Mouse (Mus musculus) lung, postnatal 0 days (tissue): ENCODE data around the gene Kif3a. TPM values are rescaled to one million over a fixed set of nuclear protein-coding genes. Genes with fewer than 3 reads are reported as not detected.

Experiments used
- ATAC-seq: fragments of 200-750 bp; cut with Nextera tagmentation; 2 replicates; pipeline ENCODE4 v1.8.0; 2017; ENCODE audit warnings: moderate library complexity
- DNase-seq: peaks from one replicate; pipeline ENCODE4 v3.0.0-alpha.2; 2016; ENCODE audit warnings: low spot score
- H3K27ac ChIP-seq: fragments of 300-500 bp; sonication (generic); 2 replicates; pipeline ENCODE4 v1.5.1; 2014; ENCODE audit warnings: antibody characterized with exemption, mild to moderate bottlenecking, low read length, mixed read lengths
- H3K27me3 ChIP-seq: fragments of 300-500 bp; sonication (generic); replicated peaks from 2 replicates; pipeline ENCODE4 v1.6.1; 2014; ENCODE audit warnings: low read length, mixed read lengths; ENCODE audit not compliant: insufficient read depth
- H3K36me3 ChIP-seq: fragments of 300-500 bp; sonication (generic); 2 replicates; pipeline ENCODE4 v1.6.1; 2014; ENCODE audit warnings: low read length, mixed read lengths; ENCODE audit not compliant: insufficient read depth
- H3K4me1 ChIP-seq: fragments of 300-500 bp; sonication (generic); 2 replicates; pipeline ENCODE4 v1.6.1; 2014; ENCODE audit warnings: antibody characterized with exemption, low read depth, low read length, mixed read lengths; ENCODE audit not compliant: insufficient read depth
- H3K4me2 ChIP-seq: fragments of 300-500 bp; sonication (generic); replicated peaks from 2 replicates; pipeline ENCODE4 v1.6.1; 2014; ENCODE audit warnings: low read depth, mild to moderate bottlenecking, low read length, moderate library complexity, mixed read lengths
- H3K4me3 ChIP-seq: fragments of 300-500 bp; sonication (generic); 2 replicates; pipeline ENCODE4 v1.5.1; 2014; ENCODE audit warnings: low read depth, low read length
- H3K9ac ChIP-seq: fragments of 300-500 bp; sonication (generic); replicated peaks from 2 replicates; pipeline ENCODE4 v1.6.1; 2014; ENCODE audit warnings: low read depth, mild to moderate bottlenecking
- H3K9me3 ChIP-seq: fragments of 300-500 bp; sonication (generic); 2 replicates; pipeline ENCODE4 v1.6.1; 2016; ENCODE audit warnings: low read length, mixed read lengths
- CTCF ChIP-seq: IDR thresholded peaks from 2 replicates; pipeline ENCODE4 v1.5.1; 2016; ENCODE audit warnings: antibody characterized with exemption, mild to moderate bottlenecking
- EP300 ChIP-seq: IDR thresholded peaks from 2 replicates; pipeline ENCODE4 v1.6.1; 2016; ENCODE audit warnings: antibody characterized with exemption, mild to moderate bottlenecking, control low read depth
- WGBS: fragments of 180-500 bp; shearing (Covaris S2); extraction: QIAGEN DNeasy Blood & Tissue Kit; methylation state at CpG from one replicate; pipeline ENCODE4 v1.1.7; 2014; 5-methylcytosine and 5-hydroxymethylcytosine counted together
- polyA plus RNA-seq: library from polyadenylated mRNA; unstranded; fragments of >200 nt; fragmentation: Nextera tagmentation; extraction: Ambion mirVana; gene quantifications from 2 replicates; pipeline ENCODE4 v1.2.1, GENCODE M21; 2015

The Kif3a gene
- polyA plus RNA-seq, 1 experiment from 2014 or later: 39.9 TPM

GRCm38 (mm10) chr11:53580562-53580961 is 13.4 kb downstream of the Kif3a start:
- 99% methylated on average over 3 of the region's 3 CpGs for WGBS
- no peak for TF ChIP-seq EP300
- TF ChIP-seq CTCF: no peak
- Histone ChIP-seq H3K9ac (no peak overlapping the region), H3K9me3 (no peaks in the 10 kb centered on the region), H3K4me1 (no peaks in the 10 kb centered on the region), H3K4me3 (no peak overlapping the region), H3K27me3 (no peaks in the 10 kb centered on the region), H3K27ac (no peak overlapping the region), H3K4me2 (no peak overlapping the region), H3K36me3 (peaks cover 18% of the 10 kb centered on the region)
- DNase-seq (no peak), ATAC-seq (no peak)

- Histone ChIP-seq H3K4me1 (no peaks in the 10 kb centered on the region), H3K9ac (no peak overlapping the region), H3K36me3 (peaks cover 18% of the 10 kb centered on the region), H3K9me3 (no peaks in the 10 kb centered on the region), H3K4me2 (no peak overlapping the region), H3K4me3 (no peak overlapping the region), H3K27me3 (no peaks in the 10 kb centered on the region), H3K27ac (no peak overlapping the region)
- DNase-seq: no peak
- 71% methylated on average over 10 of the region's 10 CpGs for WGBS
- TF ChIP-seq CTCF (peak; percentile 39), EP300 (no peak)
- ATAC-seq: no peak
These were observed 16.0 kb downstream of the Kif3a start for GRCm38 (mm10) chr11:53583151-53583550.

GRCm38 (mm10) chr11:53584849-53585248 is 17.7 kb downstream of the Kif3a start:
- TF ChIP-seq EP300 (no peak), CTCF (peak; percentile 74)
- no peaks in the 10 kb centered on the region for H3K27me3 ChIP-seq
- H3K36me3 ChIP-seq: peaks cover 18% of the 10 kb centered on the region
- no peak overlapping the region for H3K4me2 ChIP-seq
- ATAC-seq (no peak), DNase-seq (peak; percentile 56)
- H3K9ac ChIP-seq: no peak overlapping the region
- 69% methylated on average over 3 of the region's 3 CpGs for WGBS
- H3K9me3 ChIP-seq: no peaks in the 10 kb centered on the region
- H3K4me3 ChIP-seq: no peak overlapping the region
- no peaks in the 10 kb centered on the region for H3K4me1 ChIP-seq
- H3K27ac ChIP-seq: no peak overlapping the region

GRCm38 (mm10) chr11:53585510-53585909 is 18.3 kb downstream of the Kif3a start:
- no peaks in the 10 kb centered on the region for H3K27me3 ChIP-seq
- H3K9me3 ChIP-seq: no peaks in the 10 kb centered on the region
- DNase-seq (no peak), ATAC-seq (no peak)
- no peak overlapping the region for H3K27ac ChIP-seq
- no peak overlapping the region for H3K4me3 ChIP-seq
- 98% methylated on average over 6 of the region's 6 CpGs for WGBS
- no peak for TF ChIP-seq EP300
- TF ChIP-seq CTCF: no peak
- no peak overlapping the region for H3K4me2 ChIP-seq
- peaks cover 15% of the 10 kb centered on the region for H3K36me3 ChIP-seq
- no peaks in the 10 kb centered on the region for H3K4me1 ChIP-seq
- H3K9ac ChIP-seq: no peak overlapping the region

- 82% methylated on average over 8 of the region's 8 CpGs for WGBS
These were observed 21.1 kb downstream of the Kif3a start for GRCm38 (mm10) chr11:53588279-53588678.

GRCm38 (mm10) chr11:53590368-53590768 is 23.2 kb downstream of the Kif3a start:
- Histone ChIP-seq H3K9ac (no peak overlapping the region), H3K27me3 (no peaks in the 10 kb centered on the region), H3K9me3 (no peaks in the 10 kb centered on the region), H3K27ac (no peak overlapping the region), H3K4me2 (no peak overlapping the region), H3K36me3 (0 out of 2 replicates have a peak, but pooled peaks cover 4% of the 10 kb centered on the region), H3K4me1 (no peaks in the 10 kb centered on the region), H3K4me3 (no peak overlapping the region)
- DNase-seq (peak; percentile 27), ATAC-seq (no peak)
- 43% methylated on average over 15 of the region's 15 CpGs for WGBS
- TF ChIP-seq CTCF (peak; percentile 76), EP300 (no peak)

More at GRCm38 (mm10) chr11:53588279-53588678, 21.1 kb downstream of the Kif3a start:
- H3K4me1 ChIP-seq: no peaks in the 10 kb centered on the region
- H3K36me3 ChIP-seq: peaks cover 12% of the 10 kb centered on the region; the same call in 1 of the 2 replicates
- DNase-seq (no peak), ATAC-seq (no peak)
- no peak overlapping the region for H3K4me3 ChIP-seq
- no peak for TF ChIP-seq EP300
- TF ChIP-seq CTCF: no peak
- no peak overlapping the region for H3K27ac ChIP-seq
- H3K27me3 ChIP-seq: no peaks in the 10 kb centered on the region
- H3K4me2 ChIP-seq: no peak overlapping the region
- no peaks in the 10 kb centered on the region for H3K9me3 ChIP-seq
- H3K9ac ChIP-seq: no peak overlapping the region

- Histone ChIP-seq H3K9ac (no peak overlapping the region), H3K27ac (no peak overlapping the region), H3K27me3 (no peaks in the 10 kb centered on the region), H3K36me3 (0 out of 2 replicates have a peak, but pooled peaks cover 4% of the 10 kb centered on the region), H3K4me2 (no peak overlapping the region), H3K4me3 (no peak overlapping the region), H3K9me3 (no peaks in the 10 kb centered on the region), H3K4me1 (no peaks in the 10 kb centered on the region)
- ATAC-seq (no peak), DNase-seq (no peak)
- TF ChIP-seq CTCF (no peak), EP300 (no peak)
- 92% methylated on average over 5 of the region's 5 CpGs for WGBS
These were observed 23.9 kb downstream of the Kif3a start for GRCm38 (mm10) chr11:53591116-53591515.
